Mouse (Mus musculus): ENCODE data around the gene Vmn1r31. TPM values are rescaled to one million over a fixed set of nuclear protein-coding genes. Genes with fewer than 3 reads are reported as not detected.

Vmn1r31 gene
- polyA plus RNA-seq (2015; fragmentation: Nextera tagmentation; extraction: Ambion mirVana): not detected in 2 replicates

- no peaks in the 10 kb centered on the region for H3K9me3 ChIP-seq (replicated peaks)
- WGBS (ENCODE audit: insufficient replicate concordance): 44% methylated on average over 1 of the region's 1 CpGs
- DNase-seq: no peak
- no peaks in the 10 kb centered on the region for H3K4me1 ChIP-seq (replicated peaks)
- no peaks in the 10 kb centered on the region for H3K36me3 ChIP-seq
- no peak for ATAC-seq (ENCODE audit: low read depth)
- no peak within 1 kb of the TSS for H3K4me3 ChIP-seq (replicated peaks)
- H3K27me3 ChIP-seq: no peaks in the 10 kb centered on the region
- no peak within 1 kb of the TSS for H3K27ac ChIP-seq
- no peak within 1 kb of the TSS for H3K9ac ChIP-seq
- no peak within 1 kb of the TSS for H3K4me2 ChIP-seq
Measured at GRCm38 (mm10) chr6:58475230-58475629, at the start of gene Vmn1r31. Vmn1r31 (minus strand) TSS chr6:58475330.

DNA sequence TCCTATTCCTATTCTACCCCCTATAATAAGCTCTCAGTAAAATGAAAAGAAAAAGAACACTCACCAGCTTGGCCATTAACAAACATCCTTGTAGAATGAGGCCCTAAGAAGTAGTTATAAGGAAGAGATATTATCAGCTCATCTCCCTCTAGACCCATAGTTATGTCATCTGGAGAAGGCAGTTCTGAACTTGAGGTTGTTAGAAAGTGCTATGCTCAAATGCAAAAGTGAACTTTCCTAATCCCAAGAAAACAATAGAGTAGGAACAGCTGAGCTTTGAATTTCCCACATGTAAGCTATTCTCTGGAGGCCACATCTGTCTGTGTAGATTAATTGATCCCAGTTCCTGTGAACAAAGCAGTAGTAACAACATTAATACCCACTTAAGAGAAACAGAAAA, 31.8 kb downstream of the Vmn1r31 start, which contains the start of gene Vmn1r30:
Gene Vmn1r30 (minus strand): TSS at position 101 of the 400 bp plus-strand sequence.
- Histone ChIP-seq H3K27ac (no peak within 1 kb of the TSS), H3K4me1 (replicated peaks) (no peaks in the 10 kb centered on the region), H3K9ac (no peak within 1 kb of the TSS), H3K27me3 (no peaks in the 10 kb centered on the region), H3K9me3 (replicated peaks) (no peaks in the 10 kb centered on the region; the same call in 1 of the 2 replicates), H3K4me3 (replicated peaks) (no peak within 1 kb of the TSS), H3K36me3 (no peaks in the 10 kb centered on the region), H3K4me2 (no peak within 1 kb of the TSS)
- ATAC-seq (ENCODE audit: low read depth) (no peak), DNase-seq (no peak)

Other genes with a start within 250 kb of the Vmn1r31 start
- not detected in 2 replicates for gene Vmn1r28, start 213.3 kb downstream of the Vmn1r31 start, polyA plus RNA-seq (2015; fragmentation: Nextera tagmentation; extraction: Ambion mirVana)
- not detected in 2 replicates for gene Vmn1r29, start 173.8 kb downstream of the Vmn1r31 start, polyA plus RNA-seq (2015; fragmentation: Nextera tagmentation; extraction: Ambion mirVana)
- not detected in 2 replicates for gene Vmn1r30, start 31.9 kb downstream of the Vmn1r31 start, polyA plus RNA-seq (2015; fragmentation: Nextera tagmentation; extraction: Ambion mirVana)
- 201 and 233 TPM in 2 replicates for gene Abcg2, start 109.2 kb upstream of the Vmn1r31 start, polyA plus RNA-seq (2015; fragmentation: Nextera tagmentation; extraction: Ambion mirVana)